Mouse (Mus musculus): ENCODE measurements around the gene Galnt15.

Gene Galnt15

DNA sequence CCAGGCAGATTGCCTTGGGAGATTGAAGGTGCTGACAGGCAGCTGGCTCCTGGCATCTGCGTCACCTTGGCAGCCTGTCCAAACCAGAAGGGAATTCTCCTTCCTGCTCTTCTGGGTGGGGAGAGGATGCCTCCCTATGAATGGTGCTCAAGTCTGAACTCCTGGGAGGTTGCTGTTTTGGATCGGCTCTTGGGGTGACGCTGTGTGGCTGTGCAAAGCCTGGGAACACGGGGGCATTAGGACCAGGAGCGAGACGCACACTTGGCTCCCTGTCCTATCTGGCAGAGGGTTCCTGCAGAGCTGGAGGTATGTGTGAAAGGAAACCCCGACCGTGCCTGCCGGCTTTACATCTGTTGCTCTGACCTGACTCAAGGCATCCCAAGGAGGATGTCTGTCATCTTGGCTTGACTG lies at the start of gene Galnt15:
Gene Galnt15 (plus strand): TSS at position 309 of the 411 bp plus-strand sequence.
- peak; percentile 44 for DNase-seq (ENCODE audit: inconsistent ontology term)

DNA sequence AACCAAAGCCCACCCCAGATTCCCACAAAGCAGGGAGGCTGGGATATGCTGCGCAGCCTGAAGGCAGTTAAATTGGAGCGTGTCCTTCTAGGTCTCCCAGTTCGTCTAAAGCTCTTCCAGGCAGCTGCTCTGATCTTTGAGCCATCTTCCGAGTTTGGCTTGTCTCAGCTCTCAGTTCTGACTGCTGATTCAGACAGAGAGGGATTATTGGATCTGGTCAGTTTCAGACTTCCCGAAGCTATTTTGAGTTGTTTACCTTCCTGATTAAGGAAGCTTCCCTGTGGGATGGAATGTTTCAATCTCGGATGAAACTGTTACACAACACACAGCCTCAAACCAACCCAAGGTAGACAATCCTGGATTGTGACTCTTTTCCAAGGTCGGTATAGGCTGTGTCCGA lies 34.8 kb upstream of the Galnt15 start:
- DNase-seq (ENCODE audit: inconsistent ontology term), result no peak

DNA sequence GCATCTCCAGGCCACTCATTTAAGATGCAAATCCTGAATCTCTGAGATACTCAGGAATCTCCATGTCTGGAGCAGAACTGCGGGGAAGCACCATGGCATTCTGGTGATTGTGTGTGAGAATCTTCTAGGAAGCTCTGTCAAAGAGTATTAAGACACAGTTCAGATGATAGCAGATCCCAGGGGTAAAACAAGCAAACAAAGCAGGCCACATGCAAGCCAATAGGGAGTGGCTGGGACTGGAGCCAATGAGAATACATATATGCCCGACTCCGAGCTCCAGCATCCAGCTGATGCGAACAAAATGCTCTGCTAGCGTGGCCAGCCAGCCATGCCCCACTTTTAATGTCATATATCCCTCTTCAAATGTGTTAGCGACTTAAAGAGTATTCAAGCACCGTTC lies 27.8 kb upstream of the Galnt15 start:
- no peak for DNase-seq (ENCODE audit: inconsistent ontology term)

DNA sequence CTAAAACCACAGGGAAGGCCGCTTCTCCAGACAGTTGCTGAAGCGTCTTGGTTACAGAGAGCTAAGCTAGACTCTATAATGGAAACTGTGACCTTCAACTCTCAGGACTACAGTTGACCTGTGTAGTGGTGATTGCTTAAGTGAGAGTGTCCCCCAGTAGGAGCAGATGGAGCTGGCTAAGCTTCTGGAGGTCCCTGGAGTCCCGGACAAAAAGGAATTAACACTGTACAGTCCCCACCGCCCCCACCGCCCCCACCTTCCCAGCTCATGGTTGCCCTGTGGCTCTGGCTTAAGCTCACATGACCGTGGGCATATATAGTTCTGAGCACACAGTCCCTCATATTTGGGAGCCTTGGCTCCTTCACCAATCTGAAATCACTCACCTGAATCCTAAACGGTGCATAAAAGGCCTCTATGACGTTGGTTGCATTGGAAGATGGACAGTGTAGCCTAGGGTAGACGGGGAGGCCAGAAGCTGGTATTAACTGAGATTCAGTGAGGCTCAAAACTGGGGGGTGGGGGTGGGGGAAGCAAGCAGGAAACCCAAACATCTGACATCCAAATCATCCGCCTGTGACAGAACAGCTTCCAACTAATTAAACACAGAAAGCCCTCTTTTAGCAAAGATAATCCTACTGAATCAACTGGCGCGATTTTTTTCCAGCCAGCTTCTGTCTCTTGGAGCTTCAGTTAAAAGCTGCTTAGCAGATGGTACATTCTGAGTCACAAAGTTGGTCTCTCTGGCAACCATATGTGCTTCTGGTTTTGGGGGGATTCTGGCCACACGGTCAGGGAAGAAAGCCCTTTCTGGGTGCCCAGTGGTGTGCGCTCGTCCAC lies 26.1 kb upstream of the Galnt15 start:
- peak; percentile 25 for DNase-seq (ENCODE audit: inconsistent ontology term)

DNA sequence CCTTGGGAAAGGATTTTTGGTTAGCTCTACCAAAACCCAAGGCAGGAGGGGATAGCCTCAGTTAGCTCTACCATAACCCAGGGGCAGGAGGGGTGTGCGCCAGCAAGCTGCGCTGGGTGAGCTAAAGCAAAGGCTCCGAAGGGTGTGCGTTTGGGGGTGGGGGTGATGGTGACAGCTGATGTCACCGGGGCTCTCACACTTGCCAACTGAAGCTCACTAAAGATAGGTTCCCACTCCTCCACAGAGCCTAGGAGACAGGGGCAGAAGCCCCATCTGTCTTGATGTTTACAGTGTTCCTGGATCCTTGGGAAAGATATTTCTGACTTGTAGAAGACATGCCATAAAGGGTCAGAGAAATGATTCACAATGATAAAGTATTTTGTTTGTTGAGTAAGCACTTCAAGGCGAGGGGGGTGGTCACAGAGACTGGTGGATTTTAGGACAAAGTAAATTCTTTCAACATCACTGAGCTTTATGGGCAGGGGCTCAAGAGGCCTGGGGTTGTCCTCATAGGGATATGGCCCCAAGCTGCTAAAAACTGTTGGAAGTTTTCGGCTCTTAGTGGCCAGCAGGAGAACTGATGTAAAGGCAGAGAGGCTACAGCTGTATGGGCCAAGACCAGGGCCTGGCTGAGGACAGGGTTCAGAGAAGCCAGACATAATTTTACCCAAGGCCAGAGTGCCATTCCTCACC lies 24.7 kb upstream of the Galnt15 start:
- no peak for DNase-seq (ENCODE audit: inconsistent ontology term)

DNA sequence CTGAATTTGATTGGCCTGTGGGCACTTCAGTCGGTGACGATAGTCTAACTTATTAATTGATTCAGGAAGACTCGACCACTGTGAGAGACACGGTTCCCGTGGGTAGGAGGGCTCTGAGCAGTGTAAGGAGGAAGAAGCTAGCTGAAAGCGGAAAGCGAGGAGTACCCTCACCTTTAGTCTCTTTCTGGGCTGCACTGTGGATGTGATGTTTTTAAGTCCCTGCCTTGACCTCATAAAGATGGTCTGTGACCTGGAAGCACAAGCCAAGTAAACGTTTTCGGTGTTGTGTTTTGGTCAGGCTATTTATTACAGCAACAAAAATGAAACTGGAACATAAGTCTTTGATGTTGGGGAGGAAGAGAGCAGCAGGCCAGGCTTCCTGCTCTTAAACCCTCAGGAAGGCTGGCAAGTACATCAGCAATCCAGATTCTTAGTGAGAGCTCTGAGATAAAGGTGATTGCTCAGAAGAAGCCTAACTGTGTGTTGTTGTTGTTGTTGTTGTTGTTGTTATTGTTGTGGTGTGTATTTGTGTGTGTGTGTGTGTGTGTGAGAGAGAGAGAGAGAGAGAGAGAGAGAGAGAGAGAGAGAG lies 23.0 kb upstream of the Galnt15 start:
- DNase-seq (ENCODE audit: inconsistent ontology term), result no peak

DNA sequence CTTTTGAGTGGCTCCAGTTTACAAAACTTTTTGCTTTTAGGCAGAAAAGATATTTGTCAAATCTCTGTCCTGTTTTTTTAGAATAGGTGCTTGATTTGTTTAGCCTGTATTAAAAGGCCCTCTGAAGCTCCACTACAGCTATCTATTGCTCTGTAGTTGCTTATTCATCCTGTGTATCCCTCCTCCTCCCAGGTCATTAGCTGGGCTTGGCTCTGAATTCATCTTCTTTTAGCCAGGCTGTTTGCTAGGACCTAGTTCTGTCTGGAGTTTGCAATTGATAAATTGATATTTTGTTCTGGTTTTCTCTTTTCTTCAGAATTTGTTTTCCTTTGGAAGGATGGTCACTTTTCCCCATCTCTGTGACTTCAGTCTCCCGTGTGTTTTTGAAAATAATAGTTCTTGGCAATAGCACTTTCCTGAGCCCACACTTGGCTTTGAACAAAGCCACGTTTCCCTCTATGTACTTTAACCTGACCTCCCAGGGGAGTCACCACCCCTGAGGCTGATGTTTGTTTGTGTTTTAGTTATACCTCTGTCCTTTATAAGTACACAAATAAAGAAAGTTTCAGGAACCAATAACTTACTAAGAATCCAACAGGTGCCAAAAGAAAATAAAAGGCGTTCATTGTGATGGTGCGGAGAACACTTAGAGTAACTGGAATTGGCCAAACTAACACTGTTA lies 21.0 kb upstream of the Galnt15 start:
- no peak for DNase-seq (ENCODE audit: inconsistent ontology term)

DNA sequence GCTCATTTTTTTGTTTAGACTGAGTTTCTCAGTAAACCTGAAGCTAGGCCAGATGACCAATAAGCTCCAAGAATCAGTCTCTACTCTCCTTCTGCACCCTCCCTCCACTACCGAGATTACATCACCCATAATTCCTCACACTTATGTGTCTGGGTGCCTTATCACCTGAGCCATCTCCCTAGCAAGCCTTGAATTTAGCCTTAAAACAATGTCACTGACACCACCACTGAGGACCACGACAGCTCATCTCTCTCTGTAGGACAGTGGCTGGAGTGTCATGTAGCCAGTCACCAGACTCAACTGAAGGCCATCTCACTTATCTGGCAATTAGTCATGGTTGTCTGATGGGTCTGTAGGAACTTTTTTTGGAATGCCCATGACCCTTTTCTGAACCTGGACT lies 19.1 kb upstream of the Galnt15 start:
- DNase-seq (ENCODE audit: inconsistent ontology term), result no peak

DNA sequence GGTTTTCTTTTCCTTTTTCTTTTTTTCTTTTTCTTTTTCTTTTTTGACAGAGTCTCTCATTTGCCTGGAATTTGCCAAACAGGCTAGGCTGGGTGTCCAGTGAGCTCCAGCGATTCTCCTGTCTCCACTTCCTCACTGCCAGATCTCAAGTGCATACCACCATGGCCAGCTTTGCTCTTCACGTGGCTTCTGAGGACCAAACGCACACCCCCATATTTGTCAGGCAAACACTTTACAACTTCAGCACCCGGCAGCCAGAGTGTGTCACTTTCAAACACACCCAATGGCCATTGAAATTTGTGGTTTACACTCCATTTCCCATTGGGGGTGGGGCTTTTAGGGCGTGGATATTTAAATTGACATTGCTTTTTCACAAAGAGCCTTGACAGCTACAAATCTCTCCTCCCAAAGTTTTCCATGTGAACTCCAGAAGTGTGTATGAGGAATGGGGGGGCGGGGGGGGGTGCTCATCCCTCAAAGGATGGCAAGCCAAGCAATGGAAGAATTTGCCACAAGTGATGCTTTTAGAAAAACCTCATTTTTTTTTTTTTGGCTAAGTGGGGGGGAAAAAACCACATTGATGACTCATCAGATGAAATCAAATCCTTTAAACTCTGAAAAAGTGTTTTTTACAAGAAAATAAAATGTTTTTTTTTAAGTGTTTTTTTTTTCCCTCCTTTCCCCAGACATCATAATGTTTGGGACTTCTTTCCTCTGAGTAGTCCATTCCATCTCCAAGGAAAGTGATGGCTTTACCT lies 17.1 kb upstream of the Galnt15 start:
- DNase-seq (ENCODE audit: inconsistent ontology term), result peak; percentile 62

DNA sequence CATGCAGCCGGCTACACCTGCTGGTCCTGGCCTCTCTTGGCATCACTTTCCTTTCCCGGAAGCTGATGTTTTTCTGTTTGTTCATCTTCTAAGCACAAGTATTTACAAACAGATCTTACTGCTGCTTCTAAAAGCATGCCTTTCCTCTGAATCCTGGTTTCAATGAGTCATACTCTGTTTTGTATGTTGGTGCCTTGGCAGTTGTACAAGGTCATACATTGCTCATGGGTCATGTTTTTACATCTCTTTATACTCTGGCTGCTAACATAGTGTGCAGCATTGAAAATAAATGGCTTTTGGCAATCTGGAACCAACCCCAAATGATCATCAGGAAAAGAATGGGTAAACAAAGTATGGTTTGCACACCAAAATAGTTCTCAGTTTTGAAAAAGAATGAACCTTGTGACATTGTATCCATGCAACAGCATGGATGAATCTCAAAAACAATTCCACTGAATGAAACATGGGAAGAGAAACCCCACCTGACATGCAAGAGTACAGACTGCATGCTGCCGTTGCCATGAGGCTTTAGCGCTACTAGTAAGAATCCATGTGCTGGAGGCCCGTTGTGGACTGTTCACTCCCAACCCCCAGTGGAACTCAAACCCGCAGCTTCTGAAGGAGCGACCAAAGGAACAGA lies 13.5 kb upstream of the Galnt15 start:
- DNase-seq (ENCODE audit: inconsistent ontology term), result peak; percentile 94

DNA sequence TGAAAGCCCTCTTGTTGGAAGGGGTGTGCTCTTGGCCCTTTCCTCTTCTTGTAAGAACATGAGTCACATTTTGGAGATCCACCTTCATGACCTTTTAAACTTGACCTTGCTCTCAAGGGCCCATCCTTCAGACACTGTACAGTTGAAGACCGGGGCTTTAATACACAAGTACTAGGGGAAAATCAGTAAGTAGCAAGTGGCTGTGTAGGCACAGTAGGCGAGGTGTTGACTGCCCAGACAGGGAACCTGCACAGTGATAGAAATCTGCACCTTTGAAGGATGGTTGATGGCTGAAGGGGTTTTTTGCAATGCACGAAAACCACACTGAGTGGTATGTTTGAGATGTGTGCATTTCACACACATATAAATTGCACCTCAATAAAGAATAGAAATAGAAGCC lies 12.3 kb upstream of the Galnt15 start:
- DNase-seq (ENCODE audit: inconsistent ontology term), result no peak

DNA sequence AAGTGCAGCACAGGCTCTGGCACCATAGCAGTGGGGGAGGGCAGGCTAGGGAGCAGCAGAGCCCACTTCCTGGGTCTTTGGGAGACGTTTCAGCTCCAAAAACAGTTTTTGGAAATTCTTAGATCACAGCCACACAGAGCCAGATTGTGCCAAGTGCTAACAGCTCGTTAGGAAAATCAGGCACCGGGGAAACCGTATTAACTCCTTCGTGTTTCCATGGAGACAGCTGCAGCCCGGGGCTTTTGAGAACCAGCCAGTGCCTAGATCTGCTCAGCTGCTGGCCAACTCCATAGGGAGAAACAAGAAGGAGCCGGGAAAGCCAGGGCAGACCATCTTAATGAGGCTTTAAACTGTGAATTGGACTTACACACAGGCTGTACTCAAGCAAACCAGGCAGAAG lies 11.9 kb upstream of the Galnt15 start:
- DNase-seq (ENCODE audit: inconsistent ontology term), result peak; percentile 66

DNA sequence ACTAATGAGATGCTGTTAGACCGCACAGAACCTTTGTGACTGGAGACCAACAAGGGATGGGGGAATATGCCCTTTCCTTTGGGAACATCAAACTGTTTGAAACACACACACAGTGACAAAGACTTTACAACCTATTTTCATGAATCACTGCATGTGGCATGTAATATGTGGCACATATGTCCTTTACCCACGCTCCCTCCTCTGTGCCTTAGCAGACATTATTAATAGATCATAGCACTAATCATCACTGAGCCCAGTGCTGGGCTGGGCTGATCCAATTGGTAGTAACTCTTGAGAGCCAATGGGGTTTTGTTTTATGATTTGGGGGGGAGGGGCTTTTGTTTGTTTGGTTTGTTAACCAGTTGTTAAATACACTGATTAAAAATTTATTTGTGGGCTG lies 11.3 kb upstream of the Galnt15 start:
- no peak for DNase-seq (ENCODE audit: inconsistent ontology term)

DNA sequence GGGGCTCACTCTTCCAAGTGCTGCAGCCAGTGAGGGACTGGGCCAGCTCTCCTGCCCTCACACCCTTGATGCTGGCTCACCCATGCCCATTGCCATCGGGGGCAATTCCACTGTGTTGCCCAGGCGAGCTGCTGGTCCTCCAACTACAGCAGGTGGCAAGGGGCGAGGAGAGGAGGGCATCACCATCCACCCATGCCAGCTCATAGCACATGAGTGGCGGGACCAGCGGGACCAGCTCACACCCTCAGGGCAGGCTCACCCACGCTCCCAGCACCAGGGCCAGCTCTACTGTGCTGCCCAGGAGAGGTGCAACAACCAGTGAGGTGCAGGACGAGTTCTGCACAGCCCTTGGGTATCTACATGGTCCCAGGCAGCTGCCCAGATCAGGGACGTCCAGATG lies 9.7 kb upstream of the Galnt15 start:
- DNase-seq (ENCODE audit: inconsistent ontology term), result no peak

DNA sequence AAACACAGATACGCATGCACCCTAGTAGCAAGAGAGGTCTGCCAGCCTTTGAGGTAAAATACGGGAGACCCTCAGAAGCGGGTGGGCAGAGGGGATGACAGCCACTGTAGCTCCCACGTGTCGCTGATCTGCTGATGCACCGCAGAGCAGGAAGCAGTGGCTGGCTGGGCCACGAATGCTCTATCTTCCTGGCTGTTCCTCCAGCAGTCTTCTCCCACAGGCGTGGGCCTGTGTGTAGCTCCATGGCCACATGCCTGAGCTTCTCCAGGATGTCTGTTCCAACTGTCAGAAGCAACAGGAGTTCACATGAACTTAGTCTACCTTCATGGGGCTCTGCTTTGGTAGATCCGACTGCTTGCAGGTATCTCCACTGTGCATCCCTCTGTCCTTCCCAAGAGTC lies 6.8 kb upstream of the Galnt15 start:
- DNase-seq (ENCODE audit: inconsistent ontology term), result no peak

DNA sequence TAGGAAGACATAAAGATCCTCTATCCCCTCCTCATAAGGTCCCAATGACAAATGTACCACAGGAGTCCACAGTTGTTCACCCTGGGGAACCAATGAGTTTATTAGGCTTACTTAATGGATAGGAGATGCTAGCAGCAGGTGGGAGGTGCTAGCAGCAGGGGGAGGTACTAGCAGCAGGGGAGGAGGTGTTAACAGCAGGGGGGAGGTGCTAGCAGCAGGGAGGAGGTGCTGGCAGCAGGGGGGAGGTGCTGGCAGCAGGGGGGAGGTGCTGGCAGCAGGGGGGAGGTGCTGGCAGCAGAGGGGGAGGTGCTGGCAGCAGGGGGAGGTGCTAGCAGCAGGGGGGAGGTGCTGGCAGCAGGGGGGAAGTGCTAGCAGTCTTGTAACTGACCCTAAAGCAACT lies 6.3 kb upstream of the Galnt15 start:
- DNase-seq (ENCODE audit: inconsistent ontology term), result no peak

DNA sequence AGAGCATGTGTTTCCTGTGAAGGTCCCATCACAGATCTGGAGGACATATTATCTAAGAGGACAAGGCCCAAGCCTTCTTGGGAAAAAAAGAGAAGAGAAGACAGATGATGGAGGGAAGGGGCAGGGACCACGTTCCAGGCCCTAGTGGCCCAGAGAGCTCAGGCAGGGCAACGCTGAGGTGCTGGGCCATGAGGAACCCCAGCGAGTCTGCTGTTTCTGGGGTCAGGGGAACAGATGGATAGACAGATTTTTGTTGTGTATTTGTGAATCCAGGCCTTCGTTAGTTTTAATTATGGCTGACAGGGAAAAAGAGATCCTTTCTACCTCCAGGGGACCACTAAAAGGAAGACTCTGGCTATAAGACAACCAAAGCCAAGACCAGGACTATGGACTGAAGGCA lies 4.9 kb upstream of the Galnt15 start:
- no peak for DNase-seq (ENCODE audit: inconsistent ontology term)

DNA sequence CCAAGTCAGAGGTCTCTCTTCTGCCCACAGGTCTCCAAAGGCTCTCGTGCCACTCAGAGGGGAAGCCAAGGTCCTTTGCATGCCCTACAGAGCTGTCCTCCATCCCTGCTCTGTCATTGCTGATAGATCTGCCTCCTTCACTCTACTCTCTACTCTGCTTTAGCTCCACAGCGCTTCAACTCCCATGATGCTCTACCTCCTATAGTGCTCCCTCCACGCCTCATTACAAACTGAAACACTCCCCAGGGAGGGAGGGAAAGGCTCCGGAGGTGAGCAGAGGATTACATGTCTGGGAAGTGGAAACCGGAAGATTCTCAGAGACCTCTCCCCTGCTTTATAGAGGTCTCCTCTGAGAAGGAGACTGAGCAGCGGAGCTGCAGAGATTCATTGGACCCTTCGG lies 1.6 kb upstream of the Galnt15 start:
- DNase-seq (ENCODE audit: inconsistent ontology term), result no peak

DNA sequence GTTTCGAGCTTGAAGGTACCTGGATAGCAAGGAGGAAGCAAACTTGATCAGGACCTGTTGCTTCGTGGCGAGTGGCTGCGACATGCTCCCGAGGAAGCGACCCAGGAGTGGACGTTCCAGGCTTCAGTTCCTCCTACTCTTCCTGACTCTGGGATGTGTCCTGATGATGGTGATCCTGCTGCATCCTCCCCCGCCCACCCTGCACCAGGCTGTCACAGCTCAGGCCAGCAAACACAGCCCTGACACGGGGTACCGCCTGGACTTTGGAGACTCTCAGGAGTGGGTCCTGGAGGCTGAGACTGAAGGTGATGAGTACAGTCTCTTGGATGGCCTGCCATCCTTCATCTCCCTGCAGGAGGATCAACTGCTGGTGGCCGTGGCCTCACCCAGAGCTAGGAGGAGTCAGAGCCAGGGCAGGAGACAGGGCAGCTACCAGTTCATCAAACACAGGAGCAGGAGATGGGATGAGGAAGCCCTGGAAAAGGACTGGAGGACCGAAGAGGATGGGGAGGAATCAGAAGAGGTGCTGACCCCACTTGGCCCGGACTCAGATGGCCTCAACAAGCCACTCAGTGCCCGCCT lies 713 bp downstream of the Galnt15 start:
- DNase-seq (ENCODE audit: inconsistent ontology term), result no peak

DNA sequence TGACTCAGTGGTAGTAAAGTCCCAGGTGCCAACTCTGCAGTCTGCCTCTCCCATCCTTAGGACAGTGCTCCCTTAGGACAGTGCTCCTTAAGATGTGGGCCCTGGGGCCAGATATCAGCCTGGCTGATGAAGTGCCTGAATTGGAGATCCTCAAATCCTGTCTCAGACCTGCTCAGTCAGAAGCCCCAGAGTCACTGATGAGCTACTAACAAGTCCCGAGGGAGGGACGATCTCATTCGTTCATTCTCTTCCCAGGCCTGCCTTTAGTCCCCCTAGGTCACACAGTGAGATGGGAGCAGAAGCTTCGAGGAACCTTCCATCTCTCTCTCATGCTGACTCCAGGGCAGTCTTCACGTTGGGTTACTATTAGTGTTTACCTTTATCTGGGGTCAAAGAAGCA lies 1.3 kb downstream of the Galnt15 start:
- DNase-seq (ENCODE audit: inconsistent ontology term), result no peak

DNA sequence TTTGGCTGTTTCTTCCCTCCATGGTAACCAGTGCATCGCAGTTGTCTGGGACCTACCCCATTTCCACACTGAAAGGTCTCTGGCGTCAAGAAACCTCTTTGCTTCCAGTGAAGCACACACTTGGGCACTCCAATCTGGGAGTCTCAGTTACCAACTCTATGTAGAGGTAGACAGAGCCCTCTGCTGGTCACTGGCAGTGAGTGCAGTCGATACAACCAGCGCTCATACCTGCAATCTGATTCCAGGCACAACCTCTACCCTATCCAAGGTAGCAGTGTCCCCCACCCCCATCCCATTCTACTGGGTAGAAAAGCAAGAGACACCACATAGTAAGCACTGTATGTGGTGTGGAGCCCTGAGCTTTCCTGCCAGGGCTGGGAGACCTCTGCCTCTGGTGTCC lies 3.7 kb downstream of the Galnt15 start:
- peak; percentile 63 for DNase-seq (ENCODE audit: inconsistent ontology term)
